Mouse (Mus musculus) kidney, adult 11 months (tissue): Measurements from ENCODE around the gene Bbs1.
A peak's percentile ranks its signal among the peaks of the same experiment; 100 is the strongest.
"Not testable (repeated sequence)": the region's sequence is repeated elsewhere in the genome, so short reads cannot be mapped to it uniquely, and the experiment has no call there.

Experiments
- DNase-seq: peaks from one replicate; pipeline ENCODE4 v3.0.0; 2022

Gene Bbs1

GRCm38 (mm10) chr19:4905979-4906794 is at the start of gene Bbs1:
TSS of gene Bbs1 (minus strand) at chr19:4906628.
- peak; percentile 62 for DNase-seq

DNA sequence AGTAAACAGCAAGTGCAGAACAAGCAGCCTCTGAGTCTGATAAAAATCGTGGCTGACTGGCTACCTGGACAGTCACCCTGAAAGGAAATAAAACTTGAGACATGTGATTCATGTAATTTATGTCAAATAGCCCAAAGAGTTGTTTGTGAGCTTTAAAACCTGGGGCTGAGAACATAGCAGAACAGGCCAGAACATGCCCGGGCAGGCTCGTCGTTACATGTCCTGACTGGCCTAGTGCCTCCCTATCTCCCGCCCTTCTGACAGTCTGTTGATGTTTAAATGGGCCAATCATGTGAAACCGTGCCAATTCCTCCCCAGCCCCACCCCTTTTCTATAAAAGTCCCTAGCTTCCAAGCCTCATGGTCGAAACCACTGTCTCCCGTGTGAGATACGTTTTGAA is 42.2 kb upstream of the Bbs1 start:
- not testable (repeated sequence) for DNase-seq

- DNase-seq, result no peak
Measured at GRCm38 (mm10) chr19:4945540-4945939, 39.1 kb upstream of the Bbs1 start.

- no peak for DNase-seq
Measured at GRCm38 (mm10) chr19:4943253-4943588, 36.8 kb upstream of the Bbs1 start.

DNA sequence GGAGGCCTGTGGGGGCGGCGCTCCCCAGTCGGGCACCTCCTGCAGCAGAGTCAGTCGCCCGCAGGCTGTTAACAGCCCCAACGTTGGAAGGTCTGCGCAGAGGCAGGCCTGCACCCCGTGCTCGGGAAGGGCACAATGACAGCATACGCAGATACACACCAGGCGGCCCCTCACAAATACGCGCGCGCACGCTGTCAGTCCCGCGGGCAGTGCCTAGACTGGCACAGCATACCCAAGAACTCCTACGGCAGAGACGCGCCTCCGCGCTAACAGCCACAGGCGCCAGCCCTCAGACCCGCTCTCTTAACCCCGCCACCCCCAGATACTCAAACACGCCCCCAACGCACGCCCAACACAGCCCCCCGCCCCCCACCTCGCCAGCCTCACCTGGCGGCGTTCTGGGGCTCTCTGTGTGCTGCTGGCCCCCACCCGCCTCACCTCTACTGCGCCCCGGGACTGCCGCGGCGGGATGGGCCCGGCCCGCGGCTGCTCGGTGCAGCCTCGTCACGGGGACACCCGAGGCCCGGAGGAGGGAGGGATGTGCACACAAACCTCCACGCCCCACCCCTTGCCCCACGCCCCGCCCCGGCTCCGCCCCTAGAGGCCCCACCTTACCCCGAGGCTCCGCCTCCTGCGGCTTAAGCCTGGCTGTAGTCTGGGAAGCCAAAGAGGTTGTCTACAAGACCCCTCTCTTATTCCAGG is 36.3 kb upstream of the Bbs1 start, which contains the start of gene Peli3:
Gene Peli3 (minus strand): TSS at position 577 of the 702 bp plus-strand sequence.
- DNase-seq, result peak; percentile 57

DNA sequence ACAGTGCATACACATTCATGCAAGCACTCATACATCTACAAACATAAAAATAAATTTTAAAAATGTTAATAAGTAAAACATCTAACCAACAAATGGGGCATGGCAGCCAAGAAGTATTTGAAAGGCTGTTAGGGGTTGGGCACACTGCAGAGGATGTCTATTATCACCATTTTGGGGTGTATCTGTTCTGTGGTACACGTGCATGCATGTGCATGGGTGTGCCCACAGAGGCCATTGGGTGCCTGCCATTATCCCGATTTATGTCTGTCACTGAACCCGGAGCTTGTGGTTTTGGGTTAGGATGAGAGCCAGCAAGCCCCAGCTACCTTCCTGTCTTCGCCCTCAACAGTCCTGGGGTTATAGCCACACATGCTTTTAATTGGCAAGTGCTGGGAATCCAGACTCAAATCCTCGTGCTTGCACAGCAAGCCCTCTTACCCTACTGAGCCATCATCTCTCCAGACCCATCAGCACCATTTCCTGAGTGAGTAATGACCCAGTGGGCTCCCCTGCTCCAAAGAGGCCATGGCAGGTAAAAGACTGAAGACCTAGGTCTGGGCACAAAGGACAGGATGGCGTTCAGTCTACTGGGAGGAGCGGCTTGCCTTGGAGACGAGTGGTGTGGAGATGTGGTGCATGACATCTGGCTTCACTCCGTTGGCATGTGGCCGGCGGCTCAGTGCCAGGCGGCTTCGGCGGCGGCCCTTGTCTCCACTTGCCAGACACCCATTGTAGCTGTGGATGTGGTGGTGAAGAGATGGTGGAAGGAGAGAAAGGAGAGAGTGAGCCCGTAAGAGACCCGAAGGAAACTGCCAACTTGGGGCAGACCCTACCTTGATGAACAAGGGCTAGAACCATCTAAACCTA is 31.2 kb upstream of the Bbs1 start:
- no peak for DNase-seq

DNA sequence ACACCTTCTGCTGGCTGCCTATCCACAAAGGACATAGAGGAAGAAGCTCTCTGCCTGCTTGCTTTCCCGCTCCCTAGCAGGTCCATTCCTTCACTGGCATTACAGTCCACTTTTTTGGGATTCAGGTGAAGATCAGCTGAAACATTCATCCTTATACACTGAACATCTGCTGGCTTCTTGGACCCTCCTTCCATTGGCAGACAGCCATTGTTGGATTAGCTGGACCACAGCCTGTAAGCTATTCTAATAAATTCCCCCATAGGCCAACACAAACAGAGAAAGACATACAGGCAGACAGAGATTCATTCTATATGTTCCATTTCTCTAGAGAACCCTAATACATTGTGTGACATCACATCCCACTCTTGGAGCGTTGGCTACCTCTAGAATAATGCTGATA is 30.5 kb upstream of the Bbs1 start:
- no peak for DNase-seq

GRCm38 (mm10) chr19:4928781-4929180 is 22.4 kb upstream of the Bbs1 start:
- DNase-seq, result no peak

GRCm38 (mm10) chr19:4927904-4928531 is 21.6 kb upstream of the Bbs1 start, which contains the start of gene Dpp3:
TSS of gene Dpp3 (minus strand) at chr19:4928287.
- peak; percentile 98 for DNase-seq

DNA sequence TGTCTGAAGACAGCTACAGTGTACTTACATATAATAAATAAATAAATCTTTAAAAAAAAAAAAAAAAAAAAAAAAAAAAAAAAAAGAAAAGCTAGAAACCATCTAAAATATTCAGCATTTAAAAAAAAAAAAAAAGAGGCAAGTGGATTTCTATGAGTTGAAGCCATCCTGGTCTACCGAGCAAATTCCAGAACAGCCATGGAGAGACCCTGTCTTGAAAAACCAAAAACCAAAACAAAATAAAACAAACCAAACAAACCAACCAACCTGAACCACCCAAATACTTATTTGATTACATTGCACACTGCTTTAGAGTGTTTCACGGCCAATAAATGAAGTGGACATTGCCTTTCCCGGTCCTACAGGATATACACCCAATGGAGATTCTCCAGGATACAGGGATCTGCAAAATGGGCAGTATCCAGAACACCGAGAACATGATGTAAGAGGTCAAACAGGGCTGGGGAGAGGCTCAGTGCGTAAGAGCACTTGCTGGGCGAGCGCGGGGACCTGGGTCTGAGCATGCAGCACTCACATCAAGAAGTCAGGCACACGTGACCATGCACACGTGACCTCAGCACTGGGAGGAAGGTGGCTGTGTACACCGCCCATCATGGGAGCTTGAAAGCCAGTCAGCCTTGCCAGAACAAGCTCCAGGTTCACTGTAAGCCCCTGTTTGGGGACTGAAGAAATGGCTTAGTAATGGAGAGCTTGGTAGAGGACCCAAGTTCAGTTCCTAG is 18.9 kb upstream of the Bbs1 start:
- no peak for DNase-seq

- DNase-seq, result no peak
Measured at GRCm38 (mm10) chr19:4919652-4920051, 13.2 kb upstream of the Bbs1 start.

- no peak for DNase-seq
Measured at GRCm38 (mm10) chr19:4916827-4917226, 10.4 kb upstream of the Bbs1 start.

DNA sequence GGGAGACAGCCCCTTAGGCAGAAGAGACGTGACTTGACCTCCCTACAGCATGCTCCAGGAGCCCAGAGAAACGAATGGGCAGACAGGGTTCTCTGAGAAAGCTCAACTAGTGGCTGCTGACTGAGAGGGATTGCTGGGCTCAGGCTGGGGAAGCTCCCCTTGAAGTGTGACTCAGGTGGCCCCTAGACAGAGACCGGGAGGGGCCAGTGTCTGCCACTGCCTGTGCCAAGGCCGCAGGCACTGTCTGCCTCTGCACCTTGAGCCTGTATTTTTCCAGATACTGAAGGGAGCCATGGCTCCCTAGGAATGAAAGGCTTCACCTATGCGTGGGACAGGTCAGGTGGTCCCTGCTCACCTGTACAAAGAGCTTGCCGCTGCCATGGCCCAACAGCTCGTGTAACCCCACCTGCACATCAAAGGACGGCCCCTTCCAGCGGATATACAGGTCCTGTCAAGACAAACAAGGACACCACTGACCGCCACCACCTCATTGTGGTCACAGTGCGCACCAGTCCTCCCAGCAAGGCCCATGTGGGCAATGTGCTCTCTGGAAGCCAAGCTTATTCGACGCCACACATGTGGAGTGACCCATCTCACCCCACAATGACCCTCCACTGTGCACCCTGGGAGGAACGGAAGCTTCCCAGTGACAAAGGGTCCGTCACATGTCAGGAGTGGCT is 9.6 kb upstream of the Bbs1 start:
- no peak for DNase-seq

GRCm38 (mm10) chr19:4909376-4909775 is 2.9 kb upstream of the Bbs1 start:
- no peak for DNase-seq

DNA sequence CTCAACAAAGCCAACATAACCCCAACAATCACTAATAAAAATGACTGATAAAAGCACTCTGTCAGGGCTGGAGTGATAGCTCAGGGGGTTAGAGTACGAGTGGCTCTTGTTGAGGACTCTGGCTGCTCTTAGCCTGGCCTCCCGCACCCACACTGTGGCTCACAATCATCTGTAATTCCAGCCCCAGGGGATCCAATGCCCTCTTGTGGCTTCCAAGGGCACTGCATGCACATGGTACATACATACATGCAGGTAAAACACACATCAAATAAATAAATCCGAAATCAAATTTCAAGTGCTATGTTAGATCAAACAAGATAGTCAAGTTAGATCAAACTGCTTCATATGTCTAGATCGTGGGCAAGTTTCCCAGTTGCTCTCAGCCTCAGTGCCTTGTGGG is 1.7 kb upstream of the Bbs1 start:
- no peak for DNase-seq

- no peak for DNase-seq
Measured at GRCm38 (mm10) chr19:4899888-4900287, 6.5 kb downstream of the Bbs1 start.

GRCm38 (mm10) chr19:4898972-4899371 is 7.5 kb downstream of the Bbs1 start:
- DNase-seq, result no peak

DNA sequence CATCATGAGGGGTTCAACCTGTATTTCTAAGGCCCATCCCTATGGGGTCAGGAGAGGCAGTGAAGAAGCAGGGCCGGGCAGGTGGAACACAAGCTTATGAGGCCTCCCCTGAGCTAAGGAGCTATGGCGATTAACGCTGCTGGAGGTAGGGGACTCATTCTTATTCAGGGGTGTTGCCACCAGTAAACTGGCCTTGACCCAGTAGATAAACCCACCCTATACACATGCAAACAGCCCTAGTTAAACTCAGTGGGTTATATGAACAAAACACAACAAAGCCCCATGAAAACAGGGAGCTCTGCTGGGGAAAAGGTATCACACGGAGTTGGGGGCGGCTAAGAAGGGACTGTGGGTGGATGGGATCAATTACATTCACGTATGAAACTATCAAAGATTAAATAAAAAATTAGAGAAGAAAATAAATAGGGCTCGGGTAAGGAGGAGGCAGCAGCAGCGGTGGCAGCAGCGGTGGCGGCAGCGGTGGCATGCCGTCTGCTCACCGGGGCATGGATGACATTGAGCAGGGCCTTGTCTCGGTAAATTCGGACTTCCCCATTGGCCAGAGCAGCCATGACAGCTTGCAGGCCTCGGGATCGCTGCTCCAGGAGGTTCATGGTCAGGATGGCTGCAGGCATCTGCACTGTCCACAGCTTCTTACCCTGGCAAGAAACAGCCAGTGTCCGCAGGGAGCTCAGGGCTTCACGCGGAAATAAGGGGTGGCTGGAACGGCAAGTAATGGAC is 9.5 kb downstream of the Bbs1 start:
- DNase-seq, result no peak

DNA sequence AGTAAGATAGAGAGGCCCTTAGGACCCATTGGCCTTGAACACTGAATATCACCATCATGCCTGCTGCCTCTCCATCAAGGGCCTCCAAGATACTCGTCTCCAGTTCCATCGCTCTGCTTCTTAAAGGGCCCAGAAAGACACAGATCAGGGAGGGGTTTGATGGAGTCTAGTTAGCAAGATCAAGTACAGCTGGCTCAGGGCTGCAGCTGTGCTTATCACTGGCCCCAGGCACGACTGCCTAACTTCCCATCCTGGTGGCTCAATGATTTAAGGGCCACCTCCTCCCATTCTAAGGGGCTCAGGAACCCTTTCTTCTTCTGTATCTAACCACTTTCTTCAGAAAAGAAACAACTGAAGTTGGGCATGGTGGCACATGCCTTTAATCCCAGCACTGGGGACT is 14.6 kb downstream of the Bbs1 start:
- DNase-seq, result no peak

DNA sequence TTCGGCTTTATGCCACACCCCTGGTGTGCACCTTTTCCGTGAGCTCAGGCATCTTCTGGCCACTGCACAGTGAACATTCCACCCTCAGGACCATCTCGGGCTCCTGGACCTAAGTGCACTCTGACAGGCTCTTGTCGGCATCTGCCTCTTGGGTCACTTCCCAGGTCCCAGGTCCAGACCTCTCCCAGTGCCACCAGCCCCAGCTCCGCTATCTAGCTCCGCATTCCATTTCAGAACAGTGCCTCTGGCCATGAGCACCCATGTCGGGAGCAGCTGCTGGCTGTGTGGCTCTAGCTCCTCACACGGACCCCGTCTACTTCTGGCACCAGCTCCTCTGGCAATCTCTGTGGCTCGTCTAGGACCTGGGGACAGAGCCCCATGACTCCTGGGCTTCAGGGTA is 16.6 kb downstream of the Bbs1 start:
- DNase-seq, result no peak

DNA sequence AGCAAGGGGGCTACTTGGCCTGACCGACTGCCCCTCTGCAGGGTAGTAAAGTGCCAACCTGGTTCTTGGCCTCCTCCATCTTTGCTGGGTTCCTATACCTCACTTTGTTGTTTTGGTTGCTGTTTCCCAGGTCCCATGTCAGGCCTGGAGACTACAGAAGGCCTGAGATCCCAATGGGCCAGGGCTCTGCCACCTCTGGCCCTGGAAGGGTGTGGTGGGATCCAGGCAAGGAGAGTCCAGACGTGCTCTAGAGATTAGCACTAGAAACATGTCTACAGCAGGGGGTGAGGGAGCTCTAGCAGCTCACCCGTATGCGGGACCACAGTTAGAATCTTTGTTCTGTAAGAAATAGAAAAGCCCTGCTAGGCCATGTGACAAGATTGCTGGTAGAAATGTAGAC is 22.5 kb downstream of the Bbs1 start:
- DNase-seq, result no peak
